Mouse (Mus musculus) B cell, adult 2 months (primary cell): ENCODE measurements at regions not wholly inside any gene's neighbourhood (a gene's known extent, or its start where the extent isn't known, plus 50 kb on each side); places are given as distances from the start of the nearest gene placed in this dataset.

Source experiments
- DNase-seq, 2 experiments: peaks; one replicate each; pipeline ENCODE4 v3.0.0; 2022

GRCm38 (mm10) chr17:3248875-3249274, 77.5 kb upstream of the Tiam2 start:
- DNase-seq = no peak

GRCm38 (mm10) chr17:3249320-3249719, 77.1 kb upstream of the Tiam2 start:
- DNase-seq = no peak

GRCm38 (mm10) chr17:3251176-3251575, 75.2 kb upstream of the Tiam2 start:
- no peak for DNase-seq

- no peak for DNase-seq
These were observed 74.4 kb upstream of the Tiam2 start for GRCm38 (mm10) chr17:3251966-3252365.

- DNase-seq = peak; percentile 51 to 60
These were observed 72.7 kb upstream of the Tiam2 start for GRCm38 (mm10) chr17:3253508-3254176.

- no peak for DNase-seq
These were observed 69.6 kb upstream of the Tiam2 start for GRCm38 (mm10) chr17:3256765-3257164.

- no peak for DNase-seq
These were observed 67.4 kb upstream of the Tiam2 start for GRCm38 (mm10) chr17:3258811-3259510.

- DNase-seq = no peak
These were observed 65.6 kb upstream of the Tiam2 start for GRCm38 (mm10) chr17:3260796-3261195.

GRCm38 (mm10) chr17:3273108-3274091, 53.0 kb upstream of the Tiam2 start:
- DNase-seq = peak; percentile 71 to 72

GRCm38 (mm10) chr17:3274449-3275285, 51.7 kb upstream of the Tiam2 start:
- DNase-seq = no peak
